Mouse (Mus musculus) right cerebral cortex, postnatal 36 days (tissue): ENCODE measurements around the gene St3gal5.

Experiments used
- DNase-seq, 2 experiments: peaks; one replicate each; pipeline ENCODE4 v3.0.0; 2022; ENCODE audit warnings: low spot score in 2 of 2, mixed read lengths in 1 of 2

The St3gal5 gene

DNA sequence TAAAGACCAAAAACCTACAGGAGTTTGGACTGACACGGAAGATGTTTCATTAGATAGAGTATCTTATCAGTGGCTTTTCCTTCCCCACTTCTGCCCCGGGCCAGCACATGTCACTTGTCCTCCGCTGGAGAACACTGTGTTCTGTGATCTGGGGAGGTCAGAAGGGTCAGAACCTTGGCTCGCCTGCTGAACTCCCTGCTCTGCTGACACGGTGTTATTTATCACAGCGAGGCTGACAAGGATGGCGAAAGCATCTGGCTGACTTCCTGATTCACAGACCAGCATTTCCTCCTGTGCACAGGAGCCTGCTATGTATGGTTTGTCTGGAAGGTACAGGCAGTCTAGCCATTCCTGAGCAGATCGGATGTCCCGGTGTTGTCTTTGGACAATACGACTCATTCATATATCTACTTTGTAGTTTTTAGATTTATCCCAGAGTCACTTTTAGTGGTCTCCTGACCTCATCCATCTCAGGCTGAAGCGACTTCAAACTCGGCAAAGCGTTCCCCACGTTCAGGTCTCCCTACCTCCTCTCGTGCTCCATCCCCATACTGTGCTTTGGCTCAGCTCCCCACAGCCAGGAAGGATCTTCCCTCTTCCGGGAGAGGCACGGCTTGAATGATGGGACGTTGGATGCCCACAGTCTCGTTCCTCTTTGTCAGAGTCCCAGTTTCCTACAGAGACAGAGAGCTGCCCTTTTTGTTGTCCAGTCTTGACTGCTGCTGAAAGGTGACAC lies 64.9 kb downstream of the St3gal5 start:
- no peak for DNase-seq

DNA sequence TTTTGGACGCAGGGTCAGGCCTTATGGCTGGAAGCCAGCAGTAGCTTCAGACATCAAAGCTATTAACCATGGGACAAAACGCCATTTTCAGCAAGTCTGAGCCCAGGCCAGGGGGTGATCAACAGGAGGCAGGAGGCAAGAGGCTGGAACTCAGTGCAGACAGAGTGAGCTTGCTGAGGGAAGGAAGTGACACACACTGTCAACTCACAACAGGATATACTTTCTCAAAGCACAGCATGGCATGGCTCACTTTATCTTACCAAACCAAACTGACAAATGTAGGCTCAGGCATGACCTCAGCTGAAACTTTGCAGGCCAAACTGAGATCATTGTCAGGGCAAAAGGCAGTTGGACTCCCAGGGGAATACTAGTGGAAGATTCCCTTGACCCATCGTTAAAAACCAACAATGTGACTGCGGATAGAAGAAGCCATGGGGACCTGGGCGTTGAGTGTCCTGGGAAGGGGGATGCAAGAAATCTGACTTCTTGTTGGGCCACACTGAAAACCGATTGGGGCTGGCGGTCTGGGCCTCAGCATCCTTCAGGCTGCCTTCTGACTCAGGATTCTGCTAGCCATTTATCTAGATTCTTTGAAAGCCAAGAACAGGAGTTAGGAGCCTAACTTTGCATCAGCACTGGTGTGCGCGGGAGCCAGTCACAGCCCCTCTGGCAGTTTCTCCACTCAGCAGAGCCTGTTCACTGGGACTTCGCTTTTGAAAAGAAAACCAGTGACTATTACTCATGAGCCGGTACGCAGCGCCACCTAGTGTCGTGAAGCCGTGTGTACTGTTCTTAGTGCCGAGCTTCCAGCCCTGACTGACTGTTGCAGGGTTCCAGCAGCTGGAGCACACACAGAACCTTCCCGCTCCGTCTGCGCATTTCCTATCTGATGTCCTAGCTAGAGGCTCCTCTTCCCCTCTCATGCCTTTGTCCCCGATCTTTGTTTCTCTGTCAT lies 67.2 kb downstream of the St3gal5 start:
- peak; percentile 80 for DNase-seq

- no peak for DNase-seq
Observed at GRCm38 (mm10) chr6:72165907-72166306, 68.5 kb downstream of the St3gal5 start.

DNA sequence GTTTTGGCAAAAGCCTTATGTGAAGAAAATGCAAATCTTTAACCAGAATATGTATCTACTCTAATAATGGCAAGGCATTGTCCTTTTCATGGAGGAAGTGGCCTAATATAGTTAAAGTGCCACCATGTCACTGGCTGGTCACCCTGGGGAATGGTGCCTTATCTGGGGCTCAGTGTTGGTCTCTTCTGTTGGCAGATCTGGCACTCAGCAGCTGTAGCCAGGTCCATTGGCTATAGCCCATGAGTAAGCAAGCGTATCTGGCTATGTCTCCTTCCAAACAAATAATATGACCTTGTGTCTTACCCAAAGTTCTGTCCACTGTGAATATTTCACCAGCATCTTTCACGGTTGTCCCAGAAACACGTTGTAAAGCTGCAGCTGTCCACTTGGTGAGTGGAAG lies 74.0 kb downstream of the St3gal5 start:
- no peak for DNase-seq

DNA sequence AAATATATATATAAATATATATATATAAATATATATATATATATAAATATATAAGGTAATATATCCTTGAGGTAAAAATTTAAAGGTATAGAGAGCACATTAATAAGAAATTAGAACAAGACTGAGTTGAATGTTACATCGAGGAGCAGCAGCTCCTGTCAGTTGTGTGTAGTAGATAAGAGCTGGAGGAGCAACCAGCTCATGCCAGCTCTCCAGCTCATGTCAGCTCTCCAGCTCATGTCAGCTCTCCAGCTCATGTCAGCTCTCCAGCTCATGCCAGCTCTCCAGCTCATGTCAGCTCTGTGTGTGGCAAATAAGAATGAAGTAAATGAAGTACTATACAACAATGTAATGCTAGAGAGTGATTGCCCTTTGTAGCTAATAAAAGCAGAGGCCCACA lies 76.0 kb downstream of the St3gal5 start:
- no peak for DNase-seq

GRCm38 (mm10) chr6:72175419-72175818 lies 78.0 kb downstream of the St3gal5 start:
- DNase-seq, result no peak

DNA sequence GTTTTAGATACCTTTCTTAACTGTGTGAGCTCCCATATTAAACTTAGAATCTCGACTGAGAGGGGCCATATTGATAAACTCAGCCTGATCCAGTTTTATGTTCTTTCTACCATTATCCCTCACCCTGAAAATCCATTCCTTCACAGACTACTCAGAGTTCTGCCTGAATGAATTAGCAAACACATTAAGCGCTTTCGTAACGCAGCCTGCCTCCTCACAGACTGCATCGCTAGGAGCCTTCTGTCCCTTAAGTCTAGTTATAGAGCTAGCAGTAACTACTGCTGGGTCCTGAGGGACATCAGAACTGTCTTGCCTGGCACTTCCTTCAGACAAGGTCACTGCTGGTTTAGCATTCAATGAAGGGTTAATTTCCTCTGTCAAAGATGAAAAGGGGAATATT lies 78.6 kb downstream of the St3gal5 start:
- DNase-seq, result no peak

DNA sequence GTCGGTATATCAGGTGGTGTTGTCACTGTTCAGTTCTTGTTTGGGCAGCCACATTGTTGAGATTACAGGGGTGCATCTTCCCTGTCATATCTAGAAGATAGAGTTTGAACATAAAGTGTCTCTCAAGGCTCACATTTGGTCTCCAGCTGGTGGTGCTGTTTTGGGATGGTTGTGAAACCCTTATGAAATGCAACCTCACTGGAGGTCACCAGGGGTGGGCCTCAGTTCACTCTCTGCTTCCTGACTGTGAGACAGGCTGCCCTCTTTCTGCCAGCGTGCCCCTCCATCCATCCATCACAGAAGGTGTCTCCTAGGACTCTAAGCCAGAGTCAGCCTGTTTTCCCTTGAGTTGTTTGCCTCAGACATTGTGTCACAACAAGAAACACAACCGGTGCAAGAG lies 80.0 kb downstream of the St3gal5 start:
- DNase-seq, result no peak

DNA sequence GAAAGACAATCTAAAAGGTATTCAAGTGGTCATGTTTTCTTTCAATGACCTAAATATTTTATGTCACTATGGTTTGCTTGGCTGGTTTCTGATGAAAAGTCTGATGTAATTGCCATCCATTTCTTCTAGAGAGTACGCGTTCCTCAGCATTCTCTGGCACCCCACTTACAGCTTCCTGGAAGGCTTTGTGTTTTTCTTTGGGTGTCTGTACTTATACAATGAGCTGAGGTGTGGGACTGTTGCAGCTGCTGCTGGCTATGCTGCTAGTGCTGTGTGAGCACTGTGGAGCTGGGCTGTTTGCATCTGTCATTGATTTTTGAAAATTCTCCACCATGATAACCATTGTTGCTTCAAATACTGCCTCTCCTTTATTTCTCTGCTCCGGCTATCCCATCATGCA lies 81.6 kb downstream of the St3gal5 start:
- no peak for DNase-seq

DNA sequence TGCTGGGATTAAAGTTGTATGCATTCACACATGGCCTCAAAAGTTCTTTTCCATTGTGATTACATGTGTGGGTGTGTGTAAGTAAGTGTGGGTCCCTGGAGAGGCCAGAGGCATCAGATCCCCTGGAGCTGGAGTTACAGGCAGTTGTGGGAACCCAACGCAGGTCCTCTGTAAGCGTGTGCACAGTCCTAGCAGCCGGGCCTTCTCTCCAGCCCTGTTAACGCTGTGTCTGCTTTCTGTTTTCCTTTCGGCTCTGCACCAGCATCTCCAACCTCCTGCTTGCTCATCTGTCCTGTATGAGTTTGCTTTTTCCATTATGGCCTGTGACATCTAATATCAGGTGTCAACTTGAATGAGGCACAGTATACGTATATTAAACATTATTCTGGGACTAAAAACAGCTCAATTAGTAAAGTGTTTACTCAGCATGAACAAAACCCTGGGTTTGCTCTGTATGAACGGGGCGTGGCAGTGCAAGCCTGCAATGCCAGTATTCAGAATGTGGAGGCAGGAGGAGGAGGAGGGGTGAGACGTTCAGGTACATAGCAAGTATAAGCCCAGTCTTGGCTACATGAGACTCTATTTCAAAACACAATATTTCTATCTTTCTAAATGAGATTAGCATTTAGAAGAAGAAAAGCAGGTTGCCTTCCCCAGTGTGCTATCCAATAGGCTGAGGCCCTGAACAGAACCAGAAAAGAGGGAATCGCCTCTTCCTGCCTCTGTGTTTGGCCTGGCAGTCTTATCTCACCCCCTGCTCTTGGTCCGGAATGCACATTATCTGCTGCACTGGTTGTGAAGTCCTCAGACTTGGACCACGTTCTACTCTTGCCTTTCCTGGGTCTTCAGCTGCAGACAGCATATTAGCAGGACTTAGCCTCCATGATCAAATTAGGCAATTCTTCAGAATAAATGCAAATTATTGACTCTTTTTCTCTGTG lies 82.4 kb downstream of the St3gal5 start:
- no peak for DNase-seq

DNA sequence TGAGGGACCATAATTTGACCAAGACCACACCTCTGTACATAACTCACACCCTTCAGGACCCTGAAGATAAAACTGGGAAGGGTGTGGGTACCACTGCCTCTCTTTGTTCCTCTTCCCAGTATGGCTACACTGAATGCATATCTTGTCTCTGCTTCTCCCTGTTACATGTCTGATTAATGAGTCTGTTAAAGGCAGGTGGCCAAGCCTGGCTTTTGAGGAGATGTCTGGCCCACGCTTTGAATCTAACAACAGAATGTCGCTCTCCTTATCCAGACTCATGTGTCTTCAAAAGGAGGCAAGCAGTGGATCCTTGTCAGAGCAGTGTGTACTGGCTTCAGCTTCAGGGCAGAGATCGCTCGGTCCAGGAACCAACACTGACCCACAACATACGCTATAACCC lies 87.2 kb downstream of the St3gal5 start:
- no peak for DNase-seq

DNA sequence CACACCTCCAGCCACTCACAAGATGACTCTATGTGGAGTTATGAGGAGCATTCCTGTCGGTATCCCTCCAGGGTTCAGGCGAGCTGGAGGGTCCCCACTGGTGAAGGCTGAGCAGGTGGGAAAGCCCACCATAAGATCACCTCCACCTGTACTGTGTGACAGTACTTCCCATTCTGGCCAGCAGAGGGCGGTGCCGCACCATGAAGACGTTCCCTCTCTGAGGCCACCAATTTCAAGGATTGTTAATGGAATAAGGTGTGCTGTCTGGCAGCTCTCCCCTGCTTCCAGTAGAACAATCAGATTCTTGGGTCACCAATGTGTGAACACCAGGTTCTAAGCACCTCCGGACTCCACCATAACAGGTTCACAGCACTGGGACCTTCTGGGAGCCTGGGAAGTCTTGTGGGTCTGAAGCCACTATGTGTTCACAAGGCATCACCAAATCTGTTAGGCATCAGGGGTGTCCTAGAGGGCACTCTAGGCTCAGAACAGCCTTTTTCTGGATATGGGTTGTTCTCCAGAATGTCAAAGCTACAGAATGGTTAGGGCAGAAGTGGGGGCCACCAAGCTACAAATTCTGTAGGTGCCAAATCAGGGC lies 88.6 kb downstream of the St3gal5 start:
- peak; percentile 47 to 60 for DNase-seq

GRCm38 (mm10) chr6:72186809-72187208 lies 89.4 kb downstream of the St3gal5 start:
- DNase-seq, result no peak

DNA sequence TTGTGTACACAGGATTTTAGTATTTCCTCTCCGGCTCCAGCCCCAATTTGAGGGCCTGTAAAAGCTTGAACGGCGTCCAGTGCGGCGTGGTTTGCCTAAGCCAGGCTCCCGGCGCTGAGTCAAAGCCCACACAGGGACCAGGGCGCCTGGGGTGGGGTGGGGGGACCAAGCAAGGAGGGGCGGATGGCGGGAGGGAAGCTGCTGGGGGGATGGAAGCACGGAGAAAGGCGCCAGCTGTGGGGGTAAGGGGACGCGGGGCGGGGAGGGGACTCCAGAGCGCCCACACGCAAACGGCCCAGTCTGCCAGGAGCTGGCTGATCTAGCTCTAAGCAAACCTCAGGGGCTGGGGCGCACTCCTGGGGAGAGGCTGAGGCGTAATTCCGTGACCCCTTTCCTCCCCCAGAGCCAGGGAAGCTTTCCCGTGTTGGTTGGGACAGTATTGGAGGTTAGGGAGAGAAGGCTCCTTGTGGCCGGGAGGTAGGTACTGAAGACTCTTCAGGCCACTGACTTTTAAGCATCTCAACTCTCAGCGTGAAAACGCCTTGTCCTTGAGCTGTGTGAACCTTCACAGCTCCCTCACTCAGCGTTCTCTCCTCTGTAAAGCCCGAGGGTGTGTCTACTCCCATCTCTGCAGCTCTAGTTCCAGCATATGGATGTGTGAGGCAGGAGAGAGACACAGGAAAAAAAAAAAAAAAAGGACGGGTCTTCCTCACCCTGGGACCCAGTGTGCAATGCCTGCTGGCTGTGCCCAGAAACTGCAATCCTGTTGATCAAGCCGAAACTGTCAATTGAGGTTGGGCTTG lies 91.9 kb downstream of the St3gal5 start:
- no peak for DNase-seq

- no peak for DNase-seq
Observed at GRCm38 (mm10) chr6:72190120-72190519, 92.7 kb downstream of the St3gal5 start.

GRCm38 (mm10) chr6:72190577-72190976 lies 93.2 kb downstream of the St3gal5 start:
- DNase-seq, result no peak

GRCm38 (mm10) chr6:72196660-72197059 lies 99.3 kb downstream of the St3gal5 start:
- no peak for DNase-seq

DNA sequence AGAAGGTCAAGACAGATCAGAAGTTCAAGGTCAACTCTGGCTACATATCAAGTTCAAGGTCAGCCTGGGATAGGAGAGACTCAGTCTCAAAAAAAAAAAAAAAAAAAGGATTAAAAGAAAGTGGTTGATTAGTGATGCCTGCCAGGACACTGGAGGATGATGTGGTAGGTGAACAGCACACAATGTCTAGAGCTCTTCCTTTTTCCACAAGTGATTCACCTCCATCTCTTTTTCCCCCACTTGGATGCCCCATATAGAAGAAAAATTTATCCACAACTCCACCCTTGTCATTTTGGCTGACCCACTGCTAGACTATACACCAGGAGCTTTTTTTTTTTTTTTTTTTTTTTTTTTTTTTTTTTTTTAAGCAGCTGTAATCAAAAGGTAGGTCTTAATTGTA lies 100.1 kb downstream of the St3gal5 start:
- DNase-seq, result no peak

DNA sequence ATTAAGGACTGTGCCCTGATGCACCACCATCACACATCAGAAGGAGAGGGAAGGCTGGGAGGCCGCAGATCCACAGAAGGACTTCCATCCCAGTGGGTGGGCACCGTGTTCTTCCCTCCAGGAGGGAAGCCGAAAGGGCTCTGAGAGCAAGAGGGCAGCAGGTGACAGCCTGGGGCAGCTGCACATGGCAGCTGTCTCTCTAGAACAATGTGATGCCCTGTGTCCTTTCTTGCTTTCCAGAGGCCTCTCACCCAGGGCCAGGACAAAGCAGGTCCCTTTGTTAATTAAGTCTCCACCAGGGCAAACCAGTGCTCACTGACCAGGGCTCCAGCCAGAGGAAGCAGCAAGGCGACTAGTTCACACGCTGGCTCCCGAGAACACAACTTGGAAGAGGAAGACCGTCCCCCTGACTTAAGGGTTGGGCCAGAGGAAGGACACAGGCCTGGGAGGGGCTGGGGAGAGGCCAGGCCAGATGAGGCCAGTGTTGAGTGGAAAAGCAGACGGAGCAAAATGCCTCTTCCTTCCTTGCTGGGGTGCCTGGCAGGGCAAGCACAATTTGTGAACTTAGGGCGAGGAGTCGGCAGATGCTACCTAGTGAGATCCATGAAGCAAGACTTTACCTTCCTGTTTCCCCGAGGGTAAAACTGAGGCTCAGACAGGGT lies 103.3 kb downstream of the St3gal5 start:
- DNase-seq, result no peak

DNA sequence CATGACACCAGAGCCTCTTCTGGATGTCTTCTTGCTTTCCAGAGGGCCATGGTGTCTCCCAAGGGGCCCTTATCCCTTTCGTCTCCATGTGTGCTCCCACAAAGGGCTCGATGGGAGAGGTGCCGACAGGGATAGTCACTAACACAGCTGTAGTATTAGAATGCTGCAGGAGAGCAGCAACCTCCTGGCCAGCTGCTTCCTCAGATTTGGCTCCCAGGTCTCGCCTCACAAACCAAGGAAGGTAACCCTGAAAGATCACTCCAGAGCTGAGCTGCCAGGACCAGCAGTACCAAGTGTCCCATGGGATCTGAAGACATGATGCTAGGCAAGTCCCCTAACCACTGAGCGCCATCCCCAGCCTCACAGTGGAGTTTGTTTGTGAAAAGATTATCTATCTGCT lies 105.3 kb downstream of the St3gal5 start:
- no peak for DNase-seq
